Mouse (Mus musculus): Measurements from ENCODE around the gene Cdh23.

- TF ChIP-seq CTCF (IDR thresholded peaks at IDR 0.05; ENCODE audit: borderline replicate concordance, extremely low read depth, insufficient read depth, insufficient read length): no peak
- no peak for TF ChIP-seq POLR2A (IDR thresholded peaks at IDR 0.05; ENCODE audit: borderline replicate concordance, extremely low read depth, insufficient read depth, insufficient read length, poor library complexity, severe bottlenecking)
Observed at GRCm38 (mm10) chr10:60739619-60740363, 43.5 kb upstream of the Cdh23 start.

All from brain, embryonic 14.5 days (tissue).